Mouse (Mus musculus): ENCODE data around the gene Hmga1. TPM values are rescaled to one million over a fixed set of nuclear protein-coding genes. Genes with fewer than 3 reads are reported as not detected.

The Hmga1 gene
- 131 and 132 TPM in 2 replicates for polyA plus RNA-seq (2015; fragmentation: Nextera tagmentation; extraction: Ambion mirVana)

DNA sequence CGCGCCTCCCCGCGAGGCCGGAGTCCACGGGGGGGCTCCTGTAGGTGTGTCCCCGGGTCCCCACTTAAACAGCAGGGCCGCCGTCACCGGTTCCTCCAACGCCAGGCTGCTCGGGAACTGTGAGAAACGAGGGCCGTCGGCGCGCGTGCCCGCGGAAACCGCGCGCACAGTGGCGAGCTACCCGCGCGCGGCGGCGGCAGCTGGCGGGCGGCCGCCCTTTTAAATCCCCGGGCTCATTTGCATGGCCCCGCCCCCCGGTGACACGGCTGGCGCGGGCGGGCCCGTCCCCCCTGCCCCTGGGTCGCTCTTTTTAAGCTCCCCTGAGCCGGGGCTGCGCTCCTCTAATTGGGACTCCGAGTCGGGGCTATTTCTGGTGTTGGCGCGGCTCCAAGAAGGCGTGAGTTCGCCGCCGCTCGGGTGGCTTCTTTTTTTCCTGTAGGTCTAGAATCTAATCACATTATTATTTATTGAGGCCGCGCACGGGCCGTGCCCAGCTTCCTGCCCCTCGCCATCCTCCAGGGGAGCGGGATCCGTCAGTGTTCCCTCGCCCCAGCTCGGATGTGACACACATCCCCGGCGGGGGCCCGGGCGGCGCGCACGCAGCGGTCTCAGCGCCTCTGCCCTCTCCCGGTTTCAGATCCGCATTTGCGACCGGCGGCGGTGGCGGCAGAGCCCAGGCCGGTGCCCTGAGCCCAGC, at the start of gene Hmga1:
Gene Hmga1 (plus strand): TSS at position 183 of the 697 bp plus-strand sequence.
- Histone ChIP-seq H3K4me3 (replicated peaks) (peak within 1 kb of the TSS; percentile 81), H3K27ac (replicated peaks) (peak within 1 kb of the TSS; percentile 92), H3K9ac (peak within 1 kb of the TSS; percentile 86), H3K4me2 (peak within 1 kb of the TSS; percentile 97), H3K27me3 (peaks cover 6% of the 10 kb centered on the region; the same call in 1 of the 2 replicates), H3K9me3 (replicated peaks) (no peaks in the 10 kb centered on the region), H3K4me1 (replicated peaks) (peaks cover 95% of the 10 kb centered on the region), H3K36me3 (replicated peaks) (peaks cover 18% of the 10 kb centered on the region)
- ATAC-seq (ENCODE audit: insufficient read depth): peak; percentile 72
- 0% methylated on average over 70 of the region's 79 CpGs for WGBS (ENCODE audit: insufficient replicate concordance)

DNA sequence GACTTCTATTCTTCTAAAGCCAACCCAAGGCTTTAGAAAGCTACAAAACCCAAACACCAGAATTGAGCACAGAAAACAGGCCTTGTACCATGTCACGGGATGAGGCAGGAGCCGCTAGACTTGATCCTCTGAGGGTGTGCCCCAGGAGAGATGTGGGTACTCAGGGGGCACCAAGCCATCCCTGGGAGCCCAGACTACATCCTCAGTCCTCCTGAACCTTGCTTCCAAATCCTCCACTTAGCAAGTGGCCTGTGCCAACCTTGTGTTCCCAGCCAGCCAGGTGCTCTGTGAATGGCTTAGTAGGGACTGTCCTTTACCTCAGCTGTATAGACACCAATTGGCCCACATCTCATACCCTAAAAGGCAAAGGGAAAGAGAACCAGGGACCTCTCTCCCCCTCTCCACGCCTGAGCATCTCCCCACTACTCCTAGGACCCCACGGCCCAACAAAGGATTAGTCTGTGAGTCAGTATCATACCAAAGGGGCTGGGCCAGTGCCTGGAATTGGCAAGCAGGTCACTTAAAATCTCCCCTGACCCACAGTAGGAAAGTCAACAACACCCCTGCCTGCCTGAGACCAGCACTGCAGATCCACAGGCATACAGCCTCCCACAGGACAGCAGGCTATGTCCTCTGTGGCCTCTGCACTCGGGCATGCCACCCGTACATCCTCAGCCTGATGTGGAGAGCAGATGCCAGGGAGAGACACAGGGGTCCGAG, 49.3 kb upstream of the Hmga1 start:
- Histone ChIP-seq H3K27me3 (peaks cover 88% of the 10 kb centered on the region), H3K9ac (no peak overlapping the region), H3K9me3 (replicated peaks) (no peaks in the 10 kb centered on the region), H3K27ac (replicated peaks) (no peak overlapping the region), H3K4me3 (replicated peaks) (no peak overlapping the region), H3K4me1 (replicated peaks) (0 out of 2 replicates have a peak, but pooled peaks cover 3% of the 10 kb centered on the region), H3K36me3 (replicated peaks) (no peaks in the 10 kb centered on the region), H3K4me2 (no peak overlapping the region)
- 58% methylated on average over 7 of the region's 7 CpGs for WGBS (ENCODE audit: insufficient replicate concordance)
- ATAC-seq (ENCODE audit: insufficient read depth): no peak

DNA sequence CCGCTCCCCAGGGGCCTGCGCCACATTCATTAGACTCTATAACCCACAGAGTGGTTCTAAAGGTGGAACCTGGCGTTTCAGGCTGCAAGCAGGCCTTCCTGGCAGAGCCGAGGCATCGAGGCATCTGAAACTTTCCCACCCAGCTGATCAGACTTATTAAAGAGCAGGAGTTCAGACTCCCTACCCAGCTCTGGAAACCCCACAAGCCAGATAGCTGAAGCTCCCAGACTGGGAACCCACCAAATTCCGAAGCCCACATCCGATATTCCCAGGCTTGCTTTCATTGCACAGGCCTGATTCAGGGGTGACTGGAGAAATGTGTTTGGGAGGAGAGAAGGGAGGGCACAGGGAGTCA, 48.7 kb upstream of the Hmga1 start:
- Histone ChIP-seq H3K36me3 (replicated peaks) (no peaks in the 10 kb centered on the region), H3K27ac (replicated peaks) (no peak overlapping the region), H3K4me3 (replicated peaks) (no peak overlapping the region), H3K9me3 (replicated peaks) (no peaks in the 10 kb centered on the region), H3K4me2 (no peak overlapping the region), H3K9ac (no peak overlapping the region), H3K4me1 (replicated peaks) (peaks cover 8% of the 10 kb centered on the region), H3K27me3 (peaks cover 88% of the 10 kb centered on the region)
- WGBS (ENCODE audit: insufficient replicate concordance): 66% methylated on average over 7 of the region's 7 CpGs
- ATAC-seq (ENCODE audit: insufficient read depth): no peak

DNA sequence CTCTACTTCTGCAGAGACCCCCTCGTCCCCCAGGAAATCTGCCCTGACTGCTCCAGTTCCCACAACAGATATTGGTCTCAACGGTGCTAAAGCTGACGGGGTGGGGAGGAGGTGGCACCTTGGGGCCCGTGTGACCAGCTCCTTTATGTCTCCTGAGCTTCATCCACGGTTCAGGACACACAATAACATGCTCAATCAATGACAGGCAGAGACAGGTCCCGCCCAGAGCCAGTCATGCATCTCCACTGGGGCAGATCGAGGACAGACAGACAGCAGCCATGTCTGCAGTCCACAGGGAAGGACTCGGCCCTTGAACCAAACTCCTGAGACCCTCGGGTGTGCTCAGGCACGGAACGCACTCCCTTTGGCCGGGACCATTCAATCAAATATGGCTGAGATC, 48.3 kb upstream of the Hmga1 start:
- Histone ChIP-seq H3K4me2 (no peak overlapping the region), H3K36me3 (replicated peaks) (no peaks in the 10 kb centered on the region), H3K4me1 (replicated peaks) (peaks cover 12% of the 10 kb centered on the region), H3K27me3 (peaks cover 88% of the 10 kb centered on the region), H3K9me3 (replicated peaks) (no peaks in the 10 kb centered on the region), H3K9ac (no peak overlapping the region), H3K4me3 (replicated peaks) (no peak overlapping the region), H3K27ac (replicated peaks) (no peak overlapping the region)
- no peak for ATAC-seq (ENCODE audit: insufficient read depth)
- 50% methylated on average over 12 of the region's 12 CpGs for WGBS (ENCODE audit: insufficient replicate concordance)

GRCm38 (mm10) chr17:27508513-27508912, 47.8 kb upstream of the Hmga1 start:
- H3K4me2 ChIP-seq: no peak overlapping the region
- peaks cover 12% of the 10 kb centered on the region for H3K4me1 ChIP-seq (replicated peaks)
- no peaks in the 10 kb centered on the region for H3K36me3 ChIP-seq (replicated peaks)
- no peak for ATAC-seq (ENCODE audit: insufficient read depth)
- no peak overlapping the region for H3K27ac ChIP-seq (replicated peaks)
- peaks cover 90% of the 10 kb centered on the region for H3K27me3 ChIP-seq
- no peaks in the 10 kb centered on the region for H3K9me3 ChIP-seq (replicated peaks)
- no peak overlapping the region for H3K9ac ChIP-seq
- H3K4me3 ChIP-seq (replicated peaks): no peak overlapping the region
- WGBS (ENCODE audit: insufficient replicate concordance): 59% methylated on average over 5 of the region's 5 CpGs

DNA sequence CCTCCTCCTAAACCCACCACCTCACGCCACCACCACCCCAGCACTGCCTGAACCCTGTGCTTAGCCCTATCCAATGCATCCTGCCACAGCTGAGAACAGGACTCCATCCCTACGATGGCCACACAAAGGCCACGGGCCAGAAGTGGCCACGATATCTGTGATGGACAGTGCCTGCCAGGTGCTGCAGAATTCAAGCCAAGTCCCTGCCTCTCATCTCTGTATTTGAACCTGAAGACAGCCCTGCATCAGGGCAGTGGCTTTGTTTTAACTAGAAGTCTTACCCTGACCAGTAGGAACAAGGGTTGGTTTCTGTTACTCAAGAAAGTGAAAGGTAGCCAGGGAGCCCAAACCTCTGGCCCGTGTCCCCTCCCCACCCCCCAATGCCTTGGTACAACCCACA, 47.2 kb upstream of the Hmga1 start:
- H3K4me1 ChIP-seq (replicated peaks): peaks cover 12% of the 10 kb centered on the region
- H3K27ac ChIP-seq (replicated peaks): no peak overlapping the region
- H3K36me3 ChIP-seq (replicated peaks): no peaks in the 10 kb centered on the region
- no peaks in the 10 kb centered on the region for H3K9me3 ChIP-seq (replicated peaks)
- WGBS (ENCODE audit: insufficient replicate concordance): 64% methylated on average over 5 of the region's 5 CpGs
- H3K4me3 ChIP-seq (replicated peaks): no peak overlapping the region
- no peak for ATAC-seq (ENCODE audit: insufficient read depth)
- H3K27me3 ChIP-seq: peaks cover 91% of the 10 kb centered on the region
- no peak overlapping the region for H3K9ac ChIP-seq
- no peak overlapping the region for H3K4me2 ChIP-seq

DNA sequence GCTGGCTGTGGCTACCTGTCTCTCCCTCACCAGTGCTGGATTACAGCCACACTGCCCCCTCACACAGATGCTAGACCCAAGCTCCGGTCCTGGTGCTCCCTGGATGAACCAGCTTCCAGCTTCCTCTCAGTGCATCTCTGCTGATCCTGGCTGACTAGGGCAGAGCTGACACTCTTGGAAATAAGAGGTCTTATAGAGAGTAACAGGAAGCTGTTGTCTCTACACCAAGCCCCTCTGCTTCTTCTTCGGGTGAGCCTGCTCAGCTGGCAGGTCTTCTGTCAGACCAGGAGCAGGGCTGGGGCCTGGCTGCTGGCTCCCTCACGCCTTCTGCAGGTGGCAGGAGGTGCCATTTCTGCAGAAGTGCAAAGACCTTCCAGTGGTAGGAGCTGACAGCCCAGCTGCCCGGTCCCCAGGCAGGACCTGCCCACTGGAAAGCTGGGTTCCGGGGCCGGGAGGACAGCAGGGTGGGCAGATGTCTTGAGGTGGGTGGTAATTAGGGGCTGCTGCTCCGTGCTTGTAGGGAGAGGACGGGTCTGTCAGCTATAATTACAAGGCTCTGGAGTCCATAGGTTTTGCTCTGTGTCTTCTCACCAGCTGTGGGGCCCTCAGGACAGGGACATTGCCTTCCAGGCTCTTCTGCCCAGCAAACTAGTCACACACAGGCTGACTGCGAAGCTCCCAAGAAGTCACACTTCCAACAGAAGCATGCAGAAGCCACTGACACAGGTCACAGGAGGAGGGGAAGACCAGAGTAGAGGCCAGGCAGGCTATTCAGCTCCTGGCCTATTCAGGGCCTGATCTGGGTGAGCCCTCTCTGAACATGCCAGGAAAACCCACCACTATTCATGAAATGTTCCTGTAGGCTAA, 45.8 kb upstream of the Hmga1 start:
- Histone ChIP-seq H3K27ac (replicated peaks) (no peak overlapping the region), H3K36me3 (replicated peaks) (no peaks in the 10 kb centered on the region), H3K4me2 (no peak overlapping the region), H3K9me3 (replicated peaks) (no peaks in the 10 kb centered on the region), H3K27me3 (peaks cover 95% of the 10 kb centered on the region), H3K4me3 (replicated peaks) (no peak overlapping the region), H3K9ac (no peak overlapping the region), H3K4me1 (replicated peaks) (peaks cover 12% of the 10 kb centered on the region)
- no peak for ATAC-seq (ENCODE audit: insufficient read depth)
- WGBS (ENCODE audit: insufficient replicate concordance): 46% methylated on average over 9 of the region's 9 CpGs

DNA sequence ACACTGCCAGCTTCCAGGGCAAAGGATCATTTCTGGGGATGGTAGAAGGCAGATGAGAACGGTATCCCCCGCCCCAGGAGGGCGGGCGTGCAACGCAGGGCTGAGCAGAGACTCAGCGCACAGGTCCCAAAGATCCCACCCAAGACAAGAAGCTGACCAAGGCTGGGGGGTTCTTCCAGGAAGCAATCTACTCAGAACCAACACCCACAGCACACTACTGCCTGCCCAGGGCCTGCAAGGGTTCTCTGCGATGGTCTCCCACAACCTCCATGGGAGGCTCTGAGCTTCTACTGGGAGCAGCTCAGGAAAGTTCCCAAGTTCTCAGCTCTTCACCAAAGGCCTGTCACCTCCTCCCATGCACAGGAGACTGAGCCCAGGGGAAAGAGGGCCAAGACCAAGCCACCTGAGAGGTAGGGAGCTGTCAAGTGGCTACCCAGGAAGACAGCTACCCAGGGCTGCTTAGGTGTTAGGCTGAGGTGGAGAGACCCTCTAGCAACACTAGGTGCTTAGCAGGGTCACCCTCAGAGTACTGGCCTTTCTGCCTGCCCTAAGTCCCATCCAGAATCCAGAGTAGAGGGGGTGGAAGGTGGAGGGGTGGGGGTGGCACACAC, 45.1 kb upstream of the Hmga1 start:
- Histone ChIP-seq H3K9me3 (replicated peaks) (no peaks in the 10 kb centered on the region), H3K4me1 (replicated peaks) (peaks cover 12% of the 10 kb centered on the region), H3K4me2 (no peak overlapping the region), H3K27ac (replicated peaks) (no peak overlapping the region), H3K27me3 (peaks cover 95% of the 10 kb centered on the region), H3K4me3 (replicated peaks) (no peak overlapping the region), H3K36me3 (replicated peaks) (no peaks in the 10 kb centered on the region), H3K9ac (no peak overlapping the region)
- WGBS (ENCODE audit: insufficient replicate concordance): 74% methylated on average over 7 of the region's 7 CpGs
- no peak for ATAC-seq (ENCODE audit: insufficient read depth)

GRCm38 (mm10) chr17:27511865-27512618, 44.3 kb upstream of the Hmga1 start:
- Histone ChIP-seq H3K27me3 (peaks cover 94% of the 10 kb centered on the region), H3K9ac (no peak overlapping the region), H3K9me3 (replicated peaks) (no peaks in the 10 kb centered on the region), H3K4me1 (replicated peaks) (peaks cover 12% of the 10 kb centered on the region), H3K36me3 (replicated peaks) (no peaks in the 10 kb centered on the region), H3K4me2 (peak overlapping the region; percentile 70), H3K4me3 (replicated peaks) (peak overlapping the region; percentile 44), H3K27ac (replicated peaks) (no peak overlapping the region)
- WGBS (ENCODE audit: insufficient replicate concordance): 2% methylated on average over 63 of the region's 64 CpGs
- no peak for ATAC-seq (ENCODE audit: insufficient read depth)

DNA sequence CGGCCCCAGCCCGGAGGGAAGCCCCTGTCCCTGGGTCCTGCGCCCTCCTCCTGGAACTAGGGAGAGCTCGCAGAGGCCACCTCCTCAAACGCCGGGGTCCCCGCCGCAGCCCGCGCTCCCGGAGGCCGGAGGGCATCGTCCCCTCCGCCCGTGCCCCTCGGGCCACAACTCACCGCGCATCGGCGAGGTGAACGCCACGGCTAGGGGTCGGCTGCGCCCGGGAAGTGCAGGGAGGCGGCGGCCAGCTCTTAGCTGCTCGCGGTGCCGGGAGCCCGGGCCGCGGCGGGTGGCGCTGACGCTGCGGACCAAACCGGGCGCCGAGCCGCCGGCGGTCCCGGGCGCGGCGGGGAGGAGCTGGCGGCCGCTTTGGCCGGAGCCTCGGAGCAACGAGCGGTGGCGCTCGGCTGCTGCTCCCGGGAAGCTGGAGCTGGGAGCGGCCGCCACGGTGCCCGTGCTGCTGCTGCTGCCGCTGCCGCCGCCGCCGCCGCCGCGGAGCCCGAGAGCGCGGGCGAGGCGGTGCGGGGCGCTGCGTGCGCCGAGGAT, 43.6 kb upstream of the Hmga1 start:
- no peaks in the 10 kb centered on the region for H3K9me3 ChIP-seq (replicated peaks)
- H3K9ac ChIP-seq: no peak overlapping the region
- no peak for ATAC-seq (ENCODE audit: insufficient read depth)
- peak overlapping the region; percentile 70 for H3K4me2 ChIP-seq
- no peaks in the 10 kb centered on the region for H3K36me3 ChIP-seq (replicated peaks)
- WGBS (ENCODE audit: insufficient replicate concordance): under 1% methylated on average over 78 of the region's 78 CpGs
- peaks cover 12% of the 10 kb centered on the region for H3K4me1 ChIP-seq (replicated peaks)
- peak overlapping the region; percentile 44 for H3K4me3 ChIP-seq (replicated peaks)
- H3K27ac ChIP-seq (replicated peaks): no peak overlapping the region
- peaks cover 94% of the 10 kb centered on the region for H3K27me3 ChIP-seq
